Mouse (Mus musculus) CH12.LX (cell line): ENCODE results near the gene Tmem178.

Source experiments
- CTCF ChIP-seq, 2 experiments: IDR thresholded peaks in 1 of 2; conservative IDR thresholded peaks in 1 of 2; 2 replicates each; pipeline ENCODE4 v1.5.1; 2011 to 2012; ENCODE audit warnings: low read depth in 2 of 2, low read length in 2 of 2, improper control_type of control experiment in 1 of 2, inconsistent platforms in 1 of 2, mild to moderate bottlenecking in 1 of 2, moderate library complexity in 1 of 2
- E2F4 ChIP-seq: IDR thresholded peaks from 2 replicates; pipeline ENCODE4 v1.6.1; 2011; ENCODE audit warnings: low read depth, low read length, improper control_type of control experiment; ENCODE audit not compliant: insufficient replicate concordance
- EP300 ChIP-seq: IDR thresholded peaks from 2 replicates; pipeline ENCODE4 v1.6.1; 2011; ENCODE audit warnings: low read length, improper control_type of control experiment
- MAX ChIP-seq: IDR thresholded peaks from 2 replicates; pipeline ENCODE4 v1.6.1; 2011; ENCODE audit warnings: low read length, improper control_type of control experiment
- MXI1 ChIP-seq: IDR thresholded peaks from 2 replicates; pipeline ENCODE4 v1.6.1; 2011; ENCODE audit warnings: mild to moderate bottlenecking, low read depth, low read length, improper control_type of control experiment
- TBP ChIP-seq: conservative IDR thresholded peaks from 2 replicates; pipeline ENCODE4 v1.6.1; 2011; ENCODE audit warnings: low read depth, low read length, improper control_type of control experiment
- ZNF384 ChIP-seq: IDR thresholded peaks from 2 replicates; pipeline ENCODE4 v1.6.1; 2012; ENCODE audit warnings: low read depth, low read length, improper control_type of control experiment, inconsistent platforms

DNA sequence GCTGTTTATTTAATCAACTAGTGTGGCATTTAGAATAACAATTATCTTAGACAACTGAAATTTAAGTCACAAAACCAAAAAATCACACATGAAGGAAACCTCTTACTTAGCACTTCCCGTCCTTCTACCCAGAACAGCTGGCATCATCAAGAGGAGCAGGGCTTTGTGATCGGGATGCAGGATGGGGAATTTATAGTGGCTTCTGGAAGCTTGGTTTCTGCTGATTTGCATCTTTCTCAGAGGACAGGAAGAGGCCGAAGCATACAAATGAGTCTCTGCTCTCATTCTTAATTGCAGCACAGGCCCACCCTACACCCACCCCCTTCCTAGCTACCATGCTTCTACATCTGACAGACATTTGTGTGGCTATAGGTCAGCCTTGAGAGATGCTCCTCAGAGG is 99.9 kb downstream of the Tmem178 start:
- TF ChIP-seq MAX (no peak), E2F4 (no peak), CTCF (conservative IDR thresholded peaks at IDR 0.05 in 1 of 2, IDR thresholded peaks at IDR 0.05 in 1 of 2; ENCODE audit: low read depth in 2 of 2, low read length in 2 of 2) (no peak), MXI1 (no peak), ZNF384 (no peak), EP300 (no peak), TBP (no peak)
